Mouse (Mus musculus) hematopoietic multipotent progenitor cell, adult 10-12 weeks (in vitro differentiated cells): ENCODE data around the gene Grsf1. TPM values are rescaled to one million over a fixed set of nuclear protein-coding genes. Genes with fewer than 3 reads are reported as not detected.

ENCODE experiments used
- polyA plus RNA-seq: library from polyadenylated mRNA; stranded (reverse); fragments of >175 nt; gene quantifications from 2 replicates; pipeline ENCODE4 v1.2.3, GENCODE M21; 2012; ENCODE audit warnings: low replicate concordance

The Grsf1 gene
- polyA plus RNA-seq = 17.0 and 46.6 TPM in 2 replicates

GRCm38 (mm10) chr5:88675443-88676387 lies at the start of gene Grsf1:
Gene Grsf1 (minus strand): TSS chr5:88676171.

GRCm38 (mm10) chr5:88720116-88721002 lies 44.4 kb upstream of the Grsf1 start, which contains the start of gene Mob1b:
Gene Mob1b (plus strand): TSS chr5:88720855.

Other genes starting within 250 kb of the Grsf1 start
- not detected in 2 replicates for gene Ambn, start 220.2 kb downstream of the Grsf1 start, polyA plus RNA-seq
- not detected in 2 replicates for gene Enam, start 188.2 kb downstream of the Grsf1 start, polyA plus RNA-seq
- 76.1 and 163 TPM in 2 replicates for gene Jchain, start 148.3 kb downstream of the Grsf1 start, polyA plus RNA-seq
- gene Utp3, start 121.7 kb downstream of the Grsf1 start, polyA plus RNA-seq = 55.5 and 65.1 TPM in 2 replicates
- 6.3 and 12.8 TPM in 2 replicates for gene Rufy3, start 111.1 kb downstream of the Grsf1 start, polyA plus RNA-seq
- 8.2 and 14.6 TPM in 2 replicates for gene Mob1b, start 44.7 kb upstream of the Grsf1 start, polyA plus RNA-seq
- gene Dck, start 88.8 kb upstream of the Grsf1 start, polyA plus RNA-seq = 11.4 and 33.8 TPM in 2 replicates
- gene Slc4a4, start 210.6 kb upstream of the Grsf1 start, polyA plus RNA-seq = not detected in 2 replicates